Mouse (Mus musculus) CH12.LX (cell line): ENCODE measurements at regions not wholly inside any gene's neighbourhood (a gene's known extent, or its start where the extent isn't known, plus 50 kb on each side); places are given as distances from the start of the nearest gene placed in this dataset.

Experiments used
- DNase-seq: peaks from one replicate; pipeline ENCODE4 v3.0.0-alpha.2; 2013; ENCODE audit errors: extremely low read depth
- H3K27ac ChIP-seq: 2 replicates; pipeline ENCODE4 v1.5.1; 2012; ENCODE audit warnings: low read depth, mild to moderate bottlenecking, control low read depth, moderate library complexity; ENCODE audit not compliant: insufficient read depth
- H3K27me3 ChIP-seq: replicated peaks from 2 replicates; pipeline ENCODE3; 2012; ENCODE audit warnings: inconsistent platforms
- H3K36me3 ChIP-seq, 2 experiments: replicated peaks in 1 of 2; 2 replicates each; pipeline versions ENCODE3 to v1.6.1; 2012; ENCODE audit warnings: inconsistent platforms in 1 of 2, low read length in 1 of 2, mild to moderate bottlenecking in 1 of 2, mixed read lengths in 1 of 2, moderate library complexity in 1 of 2; ENCODE audit not compliant: control insufficient read depth in 1 of 2, insufficient read depth in 1 of 2
- H3K4me1 ChIP-seq, 2 experiments: 2 replicates each; pipeline ENCODE4 v1.6.1; 2012; ENCODE audit warnings: inconsistent platforms in 1 of 2, moderate library complexity in 1 of 2; ENCODE audit not compliant: insufficient read depth in 2 of 2, control insufficient read depth in 1 of 2
- H3K4me2 ChIP-seq: 2 replicates; pipeline ENCODE4 v1.6.1; 2012; ENCODE audit warnings: low read depth, mild to moderate bottlenecking, control low read depth; ENCODE audit not compliant: poor library complexity, insufficient read depth, severe bottlenecking
- H3K4me3 ChIP-seq, 3 experiments: fragments of 150-350 bp in 1 of 3; sonication (generic) in 1 of 3; replicated peaks in 1 of 3; 2 replicates each; pipeline versions ENCODE3 to v1.5.1; 2011 to 2012; ENCODE audit warnings: low read depth in 2 of 3, low read length in 2 of 3, mild to moderate bottlenecking in 2 of 3, moderate library complexity in 2 of 3, control low read depth in 1 of 3, improper control_type of control experiment in 1 of 3, inconsistent platforms in 1 of 3, mixed read lengths in 1 of 3; ENCODE audit not compliant: poor library complexity in 1 of 3
- H3K79me2 ChIP-seq: replicated peaks from 2 replicates; pipeline ENCODE4 v1.6.1; 2012; ENCODE audit warnings: mild to moderate bottlenecking, moderate library complexity; ENCODE audit not compliant: control insufficient read depth, poor library complexity, insufficient read depth, severe bottlenecking; ENCODE audit errors: extremely low read depth
- H3K9ac ChIP-seq: 2 replicates; pipeline ENCODE4 v1.6.1; 2012; ENCODE audit warnings: low read depth, mild to moderate bottlenecking, control low read depth, moderate library complexity; ENCODE audit not compliant: insufficient read depth
- H3K9me3 ChIP-seq: replicated peaks from 2 replicates; pipeline ENCODE3; 2012; ENCODE audit warnings: low read length, inconsistent platforms, mixed read lengths
- BHLHE40 ChIP-seq: IDR thresholded peaks from 2 replicates; pipeline ENCODE4 v1.6.1; 2011; ENCODE audit warnings: mild to moderate bottlenecking, low read depth, low read length, improper control_type of control experiment
- CHD1 ChIP-seq: IDR thresholded peaks from 2 replicates; pipeline ENCODE4 v1.6.1; 2012; ENCODE audit warnings: low read depth, low read length, improper control_type of control experiment, inconsistent platforms
- CHD2 ChIP-seq: IDR thresholded peaks from 2 replicates; pipeline ENCODE4 v1.6.1; 2011; ENCODE audit warnings: low read length, improper control_type of control experiment
- HCFC1 ChIP-seq: IDR thresholded peaks from 2 replicates; pipeline ENCODE4 v1.6.1; 2012; ENCODE audit warnings: low read depth, mild to moderate bottlenecking, inconsistent platforms, low read length, improper control_type of control experiment
- IRF4 ChIP-seq: IDR thresholded peaks from 2 replicates; pipeline ENCODE4 v1.6.1; 2014; ENCODE audit warnings: low read depth, mild to moderate bottlenecking, inconsistent platforms, low read length, improper control_type of control experiment
- MEF2A ChIP-seq: IDR thresholded peaks from 2 replicates; pipeline ENCODE4 v1.6.1; 2014; ENCODE audit warnings: low read depth, mild to moderate bottlenecking, inconsistent platforms, low read length, improper control_type of control experiment, borderline replicate concordance
- MXI1 ChIP-seq: IDR thresholded peaks from 2 replicates; pipeline ENCODE4 v1.6.1; 2011; ENCODE audit warnings: mild to moderate bottlenecking, low read depth, low read length, improper control_type of control experiment
- PAX5 ChIP-seq: IDR thresholded peaks from 2 replicates; pipeline ENCODE4 v1.6.1; 2012; ENCODE audit warnings: low read length, inconsistent platforms, mixed read lengths
- POLR2A ChIP-seq: IDR thresholded peaks from 2 replicates; pipeline ENCODE4 v1.6.1; 2011; ENCODE audit warnings: low read depth, mild to moderate bottlenecking, improper control_type of control experiment, low read length
- POLR2AphosphoS2 ChIP-seq: IDR thresholded peaks from 2 replicates; pipeline ENCODE4 v1.6.1; 2011; ENCODE audit warnings: low read depth, low read length, improper control_type of control experiment
- RAD21 ChIP-seq: IDR thresholded peaks from 2 replicates; pipeline ENCODE4 v1.6.1; 2011; ENCODE audit warnings: low read depth, mild to moderate bottlenecking, low read length, improper control_type of control experiment, moderate library complexity
- SIN3A ChIP-seq: IDR thresholded peaks from 2 replicates; pipeline ENCODE4 v1.6.1; 2012; ENCODE audit warnings: low read length, improper control_type of control experiment, inconsistent platforms
- SMC3 ChIP-seq: IDR thresholded peaks from 2 replicates; pipeline ENCODE4 v1.6.1; 2011; ENCODE audit warnings: low read depth, low read length, improper control_type of control experiment
- TCF12 ChIP-seq: IDR thresholded peaks from 2 replicates; pipeline ENCODE4 v1.6.1; 2014; ENCODE audit warnings: low read depth, mild to moderate bottlenecking, inconsistent platforms, low read length, improper control_type of control experiment
- UBTF ChIP-seq: IDR thresholded peaks from 2 replicates; pipeline ENCODE4 v1.6.1; 2012; ENCODE audit warnings: low read depth, mild to moderate bottlenecking, inconsistent platforms, low read length, improper control_type of control experiment, moderate library complexity
- USF2 ChIP-seq: conservative IDR thresholded peaks from 2 replicates; pipeline ENCODE4 v1.6.1; 2011; ENCODE audit warnings: low read depth, low read length, improper control_type of control experiment
- ZNF384 ChIP-seq: IDR thresholded peaks from 2 replicates; pipeline ENCODE4 v1.6.1; 2012; ENCODE audit warnings: low read depth, low read length, improper control_type of control experiment, inconsistent platforms
- dilution Hi-C: fragments of 300-500 bp; cut with MboI; formaldehyde crosslinking; loops from 2 replicates; pipeline ENCODE4 v1.14.3; 2020; ENCODE audit warnings: low sequenced_read_pairs; ENCODE audit not compliant: extremely low pct_unique_long_range_greater_than_20kb, extremely low pct_ligation_motif_present
- in situ Hi-C: fragments of 300-500 bp; cut with MboI; formaldehyde crosslinking; loops from 3 replicates; pipeline ENCODE4 v1.14.3; 2019; ENCODE audit warnings: low sequenced_read_pairs, low pct_ligation_motif_present, low pct_unique_long_range_greater_than_20kb, mixed read lengths

- Histone ChIP-seq H3K36me3 (no peaks in the 10 kb centered on the region), H3K9me3 (no peaks in the 10 kb centered on the region), H3K4me3 (no peak overlapping the region), H3K9ac (no peak overlapping the region), H3K4me1 (0 out of 4 replicates have a peak, but pooled peaks cover 0 to 4% of the 10 kb centered on the region in 2 experiments), H3K27ac (no peak overlapping the region), H3K79me2 (no peaks in the 10 kb centered on the region), H3K4me2 (no peak overlapping the region), H3K27me3 (no peaks in the 10 kb centered on the region)
- dilution Hi-C loops (no loop called here), in situ Hi-C loops (no loop called here)
- TF ChIP-seq SMC3, result no peak
- TF ChIP-seq CHD1, result no peak
- TF ChIP-seq CHD2, result no peak
- no peak for TF ChIP-seq MEF2A
- TF ChIP-seq SIN3A, result no peak
- no peak for TF ChIP-seq UBTF
- no peak for TF ChIP-seq TCF12
- no peak for TF ChIP-seq ZNF384
- TF ChIP-seq PAX5, result no peak
- TF ChIP-seq POLR2A, result no peak
- TF ChIP-seq BHLHE40, result no peak
- TF ChIP-seq MXI1, result no peak
- TF ChIP-seq USF2, result no peak
- TF ChIP-seq POLR2AphosphoS2, result no peak
- no peak for TF ChIP-seq RAD21
- no peak for TF ChIP-seq IRF4
- DNase-seq, result no peak
Observed at GRCm38 (mm10) chr12:70631281-70631680, 178.4 kb downstream of the Tmx1 start.

GRCm38 (mm10) chr12:70633194-70633593, 180.3 kb downstream of the Tmx1 start:
- Histone ChIP-seq H3K79me2 (no peaks in the 10 kb centered on the region), H3K27me3 (no peaks in the 10 kb centered on the region), H3K27ac (no peak overlapping the region), H3K4me2 (no peak overlapping the region), H3K36me3 (no peaks in the 10 kb centered on the region), H3K4me3 (no peak overlapping the region), H3K4me1 (0 out of 4 replicates have a peak, but pooled peaks cover 0 to 4% of the 10 kb centered on the region in 2 experiments), H3K9ac (no peak overlapping the region), H3K9me3 (no peaks in the 10 kb centered on the region)
- in situ Hi-C loops, result no loop called here
- dilution Hi-C loops, result no loop called here
- DNase-seq, result no peak
- no peak for TF ChIP-seq HCFC1
